Mouse (Mus musculus): Measurements from ENCODE around the gene Gja3. TPM values are rescaled to one million over a fixed set of nuclear protein-coding genes. Genes with fewer than 3 reads are reported as not detected.
A peak's percentile ranks its signal among the peaks of the same experiment; 100 is the strongest.
"Not testable (repeated sequence)": the region's sequence is repeated elsewhere in the genome, so short reads cannot be mapped to it uniquely, and the experiment has no call there.

Gja3 gene
- polyA plus RNA-seq, 1 experiment from 2014 or later, result 34.1 TPM

DNA sequence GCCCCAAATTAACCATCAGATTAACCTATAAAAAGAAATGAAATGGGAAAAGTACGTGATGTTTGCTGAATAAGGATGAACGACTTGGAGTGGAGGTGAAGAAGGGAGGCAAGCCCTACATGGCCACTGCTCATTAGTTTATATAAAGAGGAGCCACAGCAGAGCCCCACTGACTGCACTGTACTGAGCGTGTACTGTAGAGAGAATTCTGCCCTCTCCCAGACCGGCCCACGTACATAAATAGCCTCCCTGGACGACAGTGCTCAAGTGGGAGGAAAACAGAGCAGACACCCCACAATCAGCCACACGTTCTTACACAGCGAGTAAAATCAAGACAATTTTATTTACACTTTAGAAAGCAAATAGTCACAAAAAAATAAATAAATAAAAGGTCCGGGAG lies 23.8 kb downstream of the Gja3 start:
- Histone ChIP-seq H3K4me2 (ENCODE audit: low read length) (peak overlapping the region; percentile 53), H3K36me3 (ENCODE audit: control insufficient read depth, insufficient read depth, low read length) (no peaks in the 10 kb centered on the region; the same call in 1 of the 2 replicates), H3K9ac (ENCODE audit: low read length) (0 out of 2 replicates have a peak overlapping the region, but pooled peaks have one; percentile 22), H3K9me3 (ENCODE audit: control insufficient read depth, low read length) (no peaks in the 10 kb centered on the region), H3K4me1 (ENCODE audit: control insufficient read depth in 2 of 2, insufficient read depth in 2 of 2, low read length in 2 of 2) (peaks cover 15 to 27% of the 10 kb centered on the region in 2 experiments), H3K27me3 (ENCODE audit: control insufficient read depth, insufficient read depth, low read length) (no peaks in the 10 kb centered on the region), H3K4me3 (ENCODE audit: control insufficient read depth in 1 of 2, insufficient read depth in 1 of 2, low read depth in 1 of 2, low read length in 2 of 2) (peak overlapping the region in 1 of 2 experiments; percentile 3; a peak in 3 of 4 replicates), H3K27ac (replicated peaks in 1 of 2; ENCODE audit: control insufficient read depth in 1 of 2, insufficient read depth in 1 of 2, low read depth in 2 of 2, low read length in 2 of 2) (peak overlapping the region; percentile 87 to 90)
- ATAC-seq (ENCODE audit: insufficient number of reproducible peaks, insufficient read depth, low FRiP score, low read depth), result peak; percentile 58
- 39% methylated on average over 9 of the region's 9 CpGs for WGBS

- H3K27ac ChIP-seq (replicated peaks in 1 of 2; ENCODE audit: control insufficient read depth in 1 of 2, insufficient read depth in 1 of 2, low read depth in 2 of 2, low read length in 2 of 2), result peak overlapping the region; percentile 14 to 90; a peak in 3 of 4 replicates
- H3K9me3 ChIP-seq (ENCODE audit: control insufficient read depth, low read length), result no peaks in the 10 kb centered on the region
- no peaks in the 10 kb centered on the region for H3K27me3 ChIP-seq (ENCODE audit: control insufficient read depth, insufficient read depth, low read length)
- H3K4me1 ChIP-seq (ENCODE audit: control insufficient read depth in 2 of 2, insufficient read depth in 2 of 2, low read length in 2 of 2), result peaks cover 15 to 27% of the 10 kb centered on the region in 2 experiments
- no peak overlapping the region for H3K9ac ChIP-seq (ENCODE audit: low read length)
- peak overlapping the region; percentile 53 for H3K4me2 ChIP-seq (ENCODE audit: low read length)
- WGBS, result 31% methylated on average over 3 of the region's 3 CpGs
- no peaks in the 10 kb centered on the region; the same call in 1 of the 2 replicates for H3K36me3 ChIP-seq (ENCODE audit: control insufficient read depth, insufficient read depth, low read length)
- H3K4me3 ChIP-seq (ENCODE audit: control insufficient read depth in 1 of 2, insufficient read depth in 1 of 2, low read depth in 1 of 2, low read length in 2 of 2), result no peak overlapping the region
- no peak for ATAC-seq (ENCODE audit: insufficient number of reproducible peaks, insufficient read depth, low FRiP score, low read depth)
Measured at GRCm38 (mm10) chr14:57032850-57033249, 25.1 kb downstream of the Gja3 start.

DNA sequence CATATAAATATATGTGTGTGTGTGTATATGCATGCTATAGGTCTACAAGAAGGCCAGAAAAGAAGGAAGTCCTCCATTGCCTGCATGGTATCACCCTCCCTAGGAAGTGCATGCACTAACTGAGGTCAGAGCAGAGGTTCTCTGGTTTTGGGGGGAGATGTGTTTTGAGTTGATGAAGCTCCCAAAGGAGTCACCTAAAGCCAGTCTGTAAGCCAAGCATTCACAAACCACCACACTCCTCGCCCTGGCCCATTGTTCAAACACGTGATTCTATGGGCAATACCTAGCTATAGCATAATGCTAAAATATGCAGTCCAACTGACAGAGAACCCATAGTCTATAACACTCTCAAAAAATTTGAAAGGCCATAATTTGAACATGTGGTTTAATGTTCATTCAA lies 39.5 kb downstream of the Gja3 start:
- no peak for ATAC-seq (ENCODE audit: insufficient number of reproducible peaks, insufficient read depth, low FRiP score, low read depth)
- Histone ChIP-seq H3K4me2 (ENCODE audit: low read length) (no peak overlapping the region), H3K27ac (replicated peaks in 1 of 2; ENCODE audit: control insufficient read depth in 1 of 2, insufficient read depth in 1 of 2, low read depth in 2 of 2, low read length in 2 of 2) (no peak overlapping the region), H3K36me3 (ENCODE audit: control insufficient read depth, insufficient read depth, low read length) (no peaks in the 10 kb centered on the region), H3K9me3 (ENCODE audit: control insufficient read depth, low read length) (no peaks in the 10 kb centered on the region), H3K9ac (ENCODE audit: low read length) (no peak overlapping the region), H3K4me3 (ENCODE audit: control insufficient read depth in 1 of 2, insufficient read depth in 1 of 2, low read depth in 1 of 2, low read length in 2 of 2) (no peak overlapping the region), H3K4me1 (ENCODE audit: control insufficient read depth in 2 of 2, insufficient read depth in 2 of 2, low read length in 2 of 2) (no peaks in the 10 kb centered on the region), H3K27me3 (ENCODE audit: control insufficient read depth, insufficient read depth, low read length) (no peaks in the 10 kb centered on the region)
- WGBS, result 79% methylated on average over 2 of the region's 2 CpGs

- not testable (repeated sequence) for H3K4me2 ChIP-seq (ENCODE audit: low read length); H3K4me3 ChIP-seq (ENCODE audit: control insufficient read depth in 1 of 2, insufficient read depth in 1 of 2, low read depth in 1 of 2, low read length in 2 of 2); ATAC-seq (ENCODE audit: insufficient number of reproducible peaks, insufficient read depth, low FRiP score, low read depth)
Measured at GRCm38 (mm10) chr14:57016806-57017205, 41.1 kb downstream of the Gja3 start.

GRCm38 (mm10) chr14:56988621-56989020 lies 69.3 kb downstream of the Gja3 start:
- Histone ChIP-seq H3K4me3 (ENCODE audit: control insufficient read depth in 1 of 2, insufficient read depth in 1 of 2, low read depth in 1 of 2, low read length in 2 of 2) (no peak overlapping the region), H3K27me3 (ENCODE audit: control insufficient read depth, insufficient read depth, low read length) (no peaks in the 10 kb centered on the region), H3K36me3 (ENCODE audit: control insufficient read depth, insufficient read depth, low read length) (no peaks in the 10 kb centered on the region), H3K27ac (replicated peaks in 1 of 2; ENCODE audit: control insufficient read depth in 1 of 2, insufficient read depth in 1 of 2, low read depth in 2 of 2, low read length in 2 of 2) (no peak overlapping the region), H3K4me1 (ENCODE audit: control insufficient read depth in 2 of 2, insufficient read depth in 2 of 2, low read length in 2 of 2) (no peaks in the 10 kb centered on the region), H3K9ac (ENCODE audit: low read length) (no peak overlapping the region), H3K4me2 (ENCODE audit: low read length) (no peak overlapping the region), H3K9me3 (ENCODE audit: control insufficient read depth, low read length) (no peaks in the 10 kb centered on the region)
- WGBS, result 71% methylated on average over 4 of the region's 4 CpGs
- ATAC-seq (ENCODE audit: insufficient number of reproducible peaks, insufficient read depth, low FRiP score, low read depth), result no peak

More at GRCm38 (mm10) chr14:57016806-57017205, 41.1 kb downstream of the Gja3 start:
- H3K36me3 ChIP-seq (ENCODE audit: control insufficient read depth, insufficient read depth, low read length); H3K27ac ChIP-seq (replicated peaks in 1 of 2; ENCODE audit: control insufficient read depth in 1 of 2, insufficient read depth in 1 of 2, low read depth in 2 of 2, low read length in 2 of 2); H3K9me3 ChIP-seq (ENCODE audit: control insufficient read depth, low read length); H3K4me1 ChIP-seq (ENCODE audit: control insufficient read depth in 2 of 2, insufficient read depth in 2 of 2, low read length in 2 of 2); H3K9ac ChIP-seq (ENCODE audit: low read length); H3K27me3 ChIP-seq (ENCODE audit: control insufficient read depth, insufficient read depth, low read length): not testable (repeated sequence)

Other genes starting within 250 kb of the Gja3 start
- gene Zmym5, start 246.4 kb downstream of the Gja3 start, polyA plus RNA-seq (2014; fragmentation: Nextera tagmentation; extraction: Ambion mirVana), result 14.3 and 16.4 TPM in 2 replicates
- 28.3 and 30.2 TPM in 2 replicates for gene Zmym2, start 171.4 kb downstream of the Gja3 start, polyA plus RNA-seq (2014; fragmentation: Nextera tagmentation; extraction: Ambion mirVana)
- gene Gjb2, start 46.6 kb upstream of the Gja3 start, polyA plus RNA-seq (2014; fragmentation: Nextera tagmentation; extraction: Ambion mirVana), result 0.08 TPM in 1 of 2 replicates, not detected in the other
- not detected in 2 replicates for gene Gm4491, start 57.8 kb upstream of the Gja3 start, polyA plus RNA-seq (2014; fragmentation: Nextera tagmentation; extraction: Ambion mirVana)
- gene Gjb6, start 75.5 kb upstream of the Gja3 start, polyA plus RNA-seq (2014; fragmentation: Nextera tagmentation; extraction: Ambion mirVana), result not detected in 2 replicates

All from heart, embryonic 14.5 days (tissue).